Mouse (Mus musculus) heart, postnatal 10 days (tissue): Measurements from ENCODE around the gene Bicra. TPM values are rescaled to one million over a fixed set of nuclear protein-coding genes. Genes with fewer than 3 reads are reported as not detected.

ENCODE experiments used
- DNase-seq, 2 experiments: peaks; one replicate each; pipeline ENCODE4 v3.0.0; 2021
- intact Hi-C: fragments of 180-260 bp; cut with DNase I; formaldehyde crosslinking; loops from one replicate; pipeline ENCODE4 v1.15.1; 2025
- total RNA-seq, 2 experiments: library from RNA; stranded (reverse); gene quantifications; 2 replicates each; pipeline ENCODE4 v1.2.3; 2021

Bicra gene
- total RNA-seq, 2 experiments from 2014 or later, result 9.3 to 9.6 TPM

GRCm38 (mm10) chr7:15953307-15954074, 94.2 kb downstream of the Bicra start:
- no peak for DNase-seq
- intact Hi-C loops, result no loop called here

- no peak for DNase-seq
- intact Hi-C loops, result no loop called here
These were observed 95.3 kb downstream of the Bicra start for GRCm38 (mm10) chr7:15952416-15952815.

GRCm38 (mm10) chr7:15950008-15950407, 97.7 kb downstream of the Bicra start:
- intact Hi-C loops, result no loop called here
- no peak for DNase-seq

GRCm38 (mm10) chr7:15949216-15949790, 98.4 kb downstream of the Bicra start:
- intact Hi-C loops, result no loop called here
- DNase-seq, result peak in 1 of 2 experiments; percentile 24

- intact Hi-C loops, result loop anchor here (1.0 kb wide), 1 partner anchor 19 kb away; the partner anchor contains the start of gene Ehd2
- DNase-seq, result peak; percentile 94
These were observed 99.3 kb downstream of the Bicra start for GRCm38 (mm10) chr7:15948381-15948941.

GRCm38 (mm10) chr7:15947653-15948260, 100.0 kb downstream of the Bicra start:
- intact Hi-C loops, result loop anchor here (1.0 kb wide), 1 partner anchor 20 kb away; the partner anchor contains the start of gene Ehd2
- peak in 1 of 2 experiments; percentile 26 for DNase-seq

GRCm38 (mm10) chr7:15945721-15946536, 101.8 kb downstream of the Bicra start, which contains the start of gene Nop53:
Nop53 (minus strand) TSS chr7:15946074.
- intact Hi-C loops, result loop anchor here (2.0 kb wide), 1 partner anchor 15 kb away; no protein-coding TSS in a partner anchor
- DNase-seq, result peak; percentile 96

- no peak for DNase-seq
- intact Hi-C loops, result loop anchor here (2.0 kb wide), 1 partner anchor 14 kb away; no protein-coding TSS in a partner anchor
These were observed 102.5 kb downstream of the Bicra start for GRCm38 (mm10) chr7:15945211-15945610.

- intact Hi-C loops, result loop anchor here (2.0 kb wide), 1 partner anchor 14 kb away; no protein-coding TSS in a partner anchor
- DNase-seq, result no peak
These were observed 103.4 kb downstream of the Bicra start for GRCm38 (mm10) chr7:15944311-15944710.

- no peak for DNase-seq
- intact Hi-C loops, result no loop called here
These were observed 109.1 kb downstream of the Bicra start for GRCm38 (mm10) chr7:15938621-15939020.

- no peak for DNase-seq
- intact Hi-C loops, result no loop called here
These were observed 110.2 kb downstream of the Bicra start for GRCm38 (mm10) chr7:15937491-15937890.

GRCm38 (mm10) chr7:15933437-15934359, 114.0 kb downstream of the Bicra start:
- DNase-seq, result peak; percentile 67 to 73
- intact Hi-C loops, result no loop called here

- DNase-seq, result no peak
These were observed 116.1 kb downstream of the Bicra start for GRCm38 (mm10) chr7:15931635-15932034.

GRCm38 (mm10) chr7:15930543-15930942, 117.2 kb downstream of the Bicra start:
- intact Hi-C loops, result loop anchor here (1.0 to 2.0 kb wide), 3 partner anchors 14 to 44 kb away; partner anchors contain the start of gene Ehd2
- no peak for DNase-seq

More at GRCm38 (mm10) chr7:15931635-15932034, 116.1 kb downstream of the Bicra start:
- intact Hi-C loops, result loop anchor here (2.0 kb wide), 2 partner anchors 13 to 43 kb away; no protein-coding TSS in a partner anchor

GRCm38 (mm10) chr7:15929910-15930309, 117.8 kb downstream of the Bicra start:
- intact Hi-C loops, result loop anchor here (1.0 to 2.0 kb wide), 3 partner anchors 15 to 45 kb away; partner anchors contain the start of gene Ehd2
- DNase-seq, result peak; percentile 72 to 85

GRCm38 (mm10) chr7:15922220-15922773, 125.4 kb downstream of the Bicra start, which contains the start of gene Selenow:
Selenow (minus strand) TSS chr7:15922402.
- peak; percentile 93 to 95 for DNase-seq
- intact Hi-C loops, result loop anchor here (5.0 kb wide), 1 partner anchor 125 kb away; the partner anchor contains the start of gene Bicra

- intact Hi-C loops, result loop anchor here (5.0 kb wide), 1 partner anchor 126 kb away; the partner anchor contains the start of gene Bicra
- DNase-seq, result peak; percentile 45 to 51
These were observed 125.9 kb downstream of the Bicra start for GRCm38 (mm10) chr7:15921796-15922195.
